Mouse (Mus musculus) heart, embryonic 16.5 days (tissue): Measurements from ENCODE around the gene Slit3. TPM values are rescaled to one million over a fixed set of nuclear protein-coding genes. Genes with fewer than 3 reads are reported as not detected.

Experiments
- ATAC-seq: fragments of 200-750 bp; cut with Nextera tagmentation; replicated peaks from 2 replicates; pipeline ENCODE4 v1.8.0; 2017; ENCODE audit warnings: moderate number of reproducible peaks; ENCODE audit not compliant: insufficient read depth, low FRiP score; ENCODE audit errors: extremely low read depth
- H3K27ac ChIP-seq: fragments of 300-500 bp; sonication (generic); 2 replicates; pipeline ENCODE4 v1.5.1; 2014; ENCODE audit warnings: mild to moderate bottlenecking, low read length, control low read depth, moderate library complexity
- H3K27me3 ChIP-seq: fragments of 300-500 bp; sonication (generic); 2 replicates; pipeline ENCODE4 v1.6.1; 2014; ENCODE audit warnings: low read length, mixed read lengths; ENCODE audit not compliant: control insufficient read depth, insufficient read depth
- H3K36me3 ChIP-seq: fragments of 300-500 bp; sonication (generic); 2 replicates; pipeline ENCODE4 v1.6.1; 2014; ENCODE audit not compliant: control insufficient read depth, insufficient read depth
- H3K4me1 ChIP-seq: fragments of 300-500 bp; sonication (generic); 2 replicates; pipeline ENCODE4 v1.6.1; 2014; ENCODE audit warnings: low read length, mixed read lengths; ENCODE audit not compliant: control insufficient read depth, insufficient read depth
- H3K4me2 ChIP-seq: fragments of 300-500 bp; sonication (generic); 2 replicates; pipeline ENCODE4 v1.6.1; 2014; ENCODE audit warnings: low read depth, mild to moderate bottlenecking, control low read depth, low read length
- H3K4me3 ChIP-seq: fragments of 300-500 bp; sonication (generic); 2 replicates; pipeline ENCODE4 v1.5.1; 2014; ENCODE audit warnings: mild to moderate bottlenecking, control low read depth, low read length
- H3K9ac ChIP-seq: fragments of 300-500 bp; sonication (generic); 2 replicates; pipeline ENCODE4 v1.6.1; 2014; ENCODE audit warnings: low read length, control low read depth
- H3K9me3 ChIP-seq: fragments of 300-500 bp; sonication (generic); replicated peaks from 2 replicates; pipeline ENCODE4 v1.6.1; 2016; ENCODE audit warnings: low read length; ENCODE audit not compliant: control insufficient read depth
- WGBS: fragments of 180-500 bp; shearing (Covaris S2); extraction: QIAGEN DNeasy Blood & Tissue Kit; methylation state at CpG from one replicate; pipeline ENCODE4 v1.1.7; 2014; 5-methylcytosine and 5-hydroxymethylcytosine counted together
- polyA plus RNA-seq: library from polyadenylated mRNA; unstranded; fragments of >200 nt; fragmentation: Nextera tagmentation; extraction: Ambion mirVana; gene quantifications from 2 replicates; pipeline ENCODE4 v1.2.1, GENCODE M21; 2015

Gene Slit3
- polyA plus RNA-seq, 1 experiment from 2014 or later = 7.8 TPM

DNA sequence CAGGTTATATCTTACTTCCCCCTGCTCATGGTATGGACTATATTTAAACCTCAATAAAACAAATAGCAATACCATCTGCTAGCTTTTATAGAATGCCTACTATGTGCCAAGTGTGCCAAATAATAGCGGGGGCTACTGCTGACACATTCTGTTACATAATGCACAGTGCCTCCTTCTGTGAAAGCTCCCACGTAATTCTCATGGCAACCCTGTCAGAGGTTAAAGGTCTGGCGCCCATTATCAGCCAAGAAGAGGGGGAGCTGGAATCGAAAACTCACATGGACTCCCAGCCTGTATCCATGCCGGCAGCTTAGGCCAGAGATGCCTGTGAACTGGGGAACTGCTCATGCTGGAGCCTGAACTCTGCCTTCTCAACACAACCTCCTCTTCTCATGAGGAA, 548.5 kb downstream of the Slit3 start:
- WGBS = 72% methylated on average over 5 of the region's 5 CpGs
- no peaks in the 10 kb centered on the region for H3K36me3 ChIP-seq
- ATAC-seq = no peak
- H3K27me3 ChIP-seq = 0 out of 2 replicates have a peak, but pooled peaks cover 2% of the 10 kb centered on the region
- no peaks in the 10 kb centered on the region for H3K9me3 ChIP-seq
- no peak overlapping the region for H3K27ac ChIP-seq
- no peak overlapping the region for H3K9ac ChIP-seq
- no peak overlapping the region for H3K4me3 ChIP-seq
- no peak overlapping the region for H3K4me2 ChIP-seq
- no peaks in the 10 kb centered on the region for H3K4me1 ChIP-seq

DNA sequence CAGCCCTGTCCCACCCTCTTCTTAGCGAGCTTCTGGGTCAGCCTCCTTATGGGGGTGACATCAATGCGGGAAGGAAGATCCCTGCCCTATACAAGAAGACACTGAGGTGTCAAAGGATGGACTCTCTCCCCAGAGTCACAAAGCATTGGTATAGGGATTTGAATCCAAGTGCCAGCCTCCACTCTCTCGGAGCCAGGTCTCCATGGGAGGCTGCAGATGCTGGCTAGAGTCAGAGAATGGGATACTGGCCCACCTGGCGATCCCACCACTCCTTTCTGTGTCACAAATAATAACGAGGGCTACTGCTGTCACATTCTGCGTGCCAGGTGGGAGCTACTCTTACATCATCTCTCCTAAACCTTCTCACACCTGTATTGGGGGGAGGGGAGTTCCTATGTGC, 549.2 kb downstream of the Slit3 start:
- Histone ChIP-seq H3K4me2 (no peak overlapping the region), H3K4me1 (no peaks in the 10 kb centered on the region), H3K4me3 (no peak overlapping the region), H3K9ac (no peak overlapping the region), H3K27me3 (0 out of 2 replicates have a peak, but pooled peaks cover 2% of the 10 kb centered on the region), H3K36me3 (no peaks in the 10 kb centered on the region), H3K27ac (no peak overlapping the region), H3K9me3 (no peaks in the 10 kb centered on the region)
- no peak for ATAC-seq
- WGBS = 75% methylated on average over 6 of the region's 6 CpGs

DNA sequence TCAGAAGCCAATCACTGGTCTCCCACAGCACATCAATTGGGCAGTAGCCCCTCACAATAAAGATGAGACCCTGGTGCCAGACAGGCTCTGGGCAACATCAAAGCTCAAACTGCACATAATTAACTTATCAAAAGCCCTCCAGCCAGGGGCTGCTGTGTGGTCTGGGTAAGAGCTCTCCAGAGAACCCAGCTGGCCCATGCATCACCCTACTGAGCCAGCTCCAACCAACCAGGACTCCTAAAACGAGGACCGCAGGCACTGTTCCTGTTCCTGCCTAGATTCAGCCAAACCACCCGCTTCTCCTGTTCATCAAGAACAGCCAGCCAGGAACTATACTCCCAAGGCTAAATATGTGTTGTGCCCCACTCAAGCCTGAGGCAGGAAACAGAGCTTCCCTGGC, 549.7 kb downstream of the Slit3 start:
- Histone ChIP-seq H3K9me3 (no peaks in the 10 kb centered on the region), H3K4me3 (no peak overlapping the region), H3K27ac (no peak overlapping the region), H3K9ac (no peak overlapping the region), H3K36me3 (no peaks in the 10 kb centered on the region), H3K4me2 (no peak overlapping the region), H3K27me3 (no peaks in the 10 kb centered on the region), H3K4me1 (no peaks in the 10 kb centered on the region)
- ATAC-seq = no peak
- 65% methylated on average over 3 of the region's 3 CpGs for WGBS

DNA sequence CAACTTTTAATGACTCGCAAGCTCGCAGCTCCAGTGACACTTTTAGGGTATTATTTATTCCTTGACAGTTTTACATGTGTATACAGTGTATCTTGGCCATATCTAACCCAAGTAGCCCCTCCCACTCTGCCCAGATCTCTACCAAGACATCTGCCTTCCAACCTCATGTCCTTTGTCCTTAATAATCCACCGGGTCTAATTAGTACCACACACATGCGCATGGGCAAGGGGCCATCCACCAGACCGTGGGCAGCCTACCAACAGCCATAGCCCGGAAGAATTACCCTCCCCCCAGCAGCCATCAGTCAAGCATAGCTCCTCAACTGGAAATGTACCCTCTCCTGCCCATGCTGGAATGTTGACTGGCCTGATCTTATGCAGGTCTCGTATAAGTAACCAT, 552.0 kb downstream of the Slit3 start:
- no peaks in the 10 kb centered on the region for H3K27me3 ChIP-seq
- no peak overlapping the region for H3K9ac ChIP-seq
- H3K4me2 ChIP-seq = no peak overlapping the region
- no peak for ATAC-seq
- H3K4me1 ChIP-seq = no peaks in the 10 kb centered on the region
- no peaks in the 10 kb centered on the region for H3K36me3 ChIP-seq
- H3K4me3 ChIP-seq = no peak overlapping the region
- H3K27ac ChIP-seq = no peak overlapping the region
- H3K9me3 ChIP-seq = no peaks in the 10 kb centered on the region
- WGBS = 87% methylated on average over 7 of the region's 7 CpGs

DNA sequence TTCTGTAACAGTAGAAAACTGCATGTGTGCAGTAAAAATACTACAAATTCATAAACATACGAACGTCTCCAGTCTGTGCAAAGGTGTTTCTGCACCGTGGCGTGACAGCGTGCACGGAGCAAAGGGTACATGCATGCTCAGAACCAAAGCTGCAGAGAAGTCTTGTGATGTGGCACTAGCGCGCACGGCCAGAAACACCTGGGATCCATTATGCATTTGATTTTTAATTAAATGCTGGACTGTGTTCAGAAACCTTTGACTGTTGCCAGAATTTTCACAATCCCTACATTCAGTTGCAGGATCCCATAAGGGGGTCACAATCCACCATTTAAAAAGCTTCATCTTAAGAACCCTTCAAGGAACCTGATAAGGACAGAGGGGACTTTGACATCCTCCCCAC, 553.2 kb downstream of the Slit3 start:
- H3K27ac ChIP-seq = no peak overlapping the region
- WGBS = 95% methylated on average over 9 of the region's 9 CpGs
- H3K9me3 ChIP-seq = no peaks in the 10 kb centered on the region
- H3K36me3 ChIP-seq = no peaks in the 10 kb centered on the region
- no peak overlapping the region for H3K4me2 ChIP-seq
- no peak for ATAC-seq
- no peak overlapping the region for H3K9ac ChIP-seq
- no peaks in the 10 kb centered on the region for H3K27me3 ChIP-seq
- no peak overlapping the region for H3K4me3 ChIP-seq
- no peaks in the 10 kb centered on the region for H3K4me1 ChIP-seq

DNA sequence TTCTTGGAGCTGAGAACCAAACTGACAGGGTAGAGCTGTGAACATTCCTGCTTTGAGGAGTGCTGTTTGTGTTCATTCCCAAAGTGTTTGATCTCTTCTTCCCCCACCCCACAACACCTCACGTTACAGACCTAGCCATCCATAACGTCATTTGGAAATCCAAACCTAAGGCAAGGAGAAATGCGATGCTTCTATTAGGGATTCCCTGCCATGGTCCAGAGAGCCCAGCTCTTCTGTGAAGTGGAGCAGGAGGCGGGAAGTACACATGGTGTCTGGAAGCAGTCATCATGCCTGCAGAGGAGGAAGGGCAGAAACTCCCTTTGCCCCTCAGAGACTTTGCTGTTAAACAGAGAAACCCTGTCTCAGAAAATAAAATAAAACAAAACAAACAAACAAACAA, 555.7 kb downstream of the Slit3 start:
- no peak overlapping the region for H3K4me2 ChIP-seq
- H3K27ac ChIP-seq = no peak overlapping the region
- no peaks in the 10 kb centered on the region for H3K27me3 ChIP-seq
- H3K9ac ChIP-seq = no peak overlapping the region
- 60% methylated on average over 4 of the region's 4 CpGs for WGBS
- no peaks in the 10 kb centered on the region for H3K4me1 ChIP-seq
- ATAC-seq = no peak
- H3K9me3 ChIP-seq = no peaks in the 10 kb centered on the region
- no peak overlapping the region for H3K4me3 ChIP-seq
- H3K36me3 ChIP-seq = no peaks in the 10 kb centered on the region

DNA sequence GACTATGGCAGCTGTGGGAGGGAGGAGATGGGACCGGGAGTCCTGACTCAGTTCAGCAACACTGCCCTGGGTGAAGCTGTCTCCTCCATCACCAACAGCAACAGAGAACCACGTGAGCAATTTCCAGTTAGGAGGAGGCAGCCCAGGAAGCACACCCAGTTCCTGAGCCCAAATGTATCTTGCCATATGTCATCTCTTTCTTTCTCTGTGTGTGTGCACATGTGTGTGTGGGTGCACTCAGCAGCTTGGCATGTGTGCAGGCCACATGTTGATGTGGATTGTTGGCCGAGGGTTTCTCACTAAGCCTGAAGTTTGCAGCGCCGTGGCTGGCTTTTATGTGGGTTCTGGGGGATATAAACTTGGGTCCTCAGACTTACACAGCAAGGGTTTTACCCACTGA, 559.0 kb downstream of the Slit3 start:
- Histone ChIP-seq H3K4me3 (no peak overlapping the region), H3K9me3 (no peaks in the 10 kb centered on the region), H3K4me1 (no peaks in the 10 kb centered on the region), H3K4me2 (no peak overlapping the region), H3K27me3 (no peaks in the 10 kb centered on the region), H3K27ac (no peak overlapping the region), H3K9ac (no peak overlapping the region), H3K36me3 (no peaks in the 10 kb centered on the region)
- 79% methylated on average over 5 of the region's 5 CpGs for WGBS
- ATAC-seq = no peak

DNA sequence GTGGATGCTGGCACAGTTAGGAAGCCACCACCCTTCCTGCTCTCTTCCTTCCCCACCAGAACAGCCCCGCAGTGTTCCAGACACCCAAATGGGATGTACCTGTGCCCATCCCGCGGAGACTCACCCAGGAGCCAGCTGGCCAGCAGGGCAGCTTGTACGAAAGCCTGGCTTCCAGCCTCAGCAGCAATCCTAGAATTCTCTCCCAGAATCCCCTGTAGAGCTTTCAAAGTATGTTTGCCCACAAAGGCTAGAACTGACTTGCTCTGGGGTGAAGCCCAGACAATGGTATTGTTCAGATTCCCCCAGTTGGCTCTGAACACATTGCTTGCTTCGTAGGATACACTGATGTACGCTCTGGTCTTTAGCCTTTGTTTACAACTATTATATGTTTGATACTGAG, 566.3 kb downstream of the Slit3 start:
- Histone ChIP-seq H3K27me3 (no peaks in the 10 kb centered on the region), H3K36me3 (peaks cover 3% of the 10 kb centered on the region; the same call in 1 of the 2 replicates), H3K4me1 (no peaks in the 10 kb centered on the region), H3K9me3 (0 out of 2 replicates have a peak, but pooled peaks cover 2% of the 10 kb centered on the region), H3K4me3 (no peak overlapping the region), H3K9ac (no peak overlapping the region), H3K27ac (no peak overlapping the region), H3K4me2 (no peak overlapping the region)
- WGBS = 86% methylated on average over 6 of the region's 6 CpGs
- ATAC-seq = no peak

DNA sequence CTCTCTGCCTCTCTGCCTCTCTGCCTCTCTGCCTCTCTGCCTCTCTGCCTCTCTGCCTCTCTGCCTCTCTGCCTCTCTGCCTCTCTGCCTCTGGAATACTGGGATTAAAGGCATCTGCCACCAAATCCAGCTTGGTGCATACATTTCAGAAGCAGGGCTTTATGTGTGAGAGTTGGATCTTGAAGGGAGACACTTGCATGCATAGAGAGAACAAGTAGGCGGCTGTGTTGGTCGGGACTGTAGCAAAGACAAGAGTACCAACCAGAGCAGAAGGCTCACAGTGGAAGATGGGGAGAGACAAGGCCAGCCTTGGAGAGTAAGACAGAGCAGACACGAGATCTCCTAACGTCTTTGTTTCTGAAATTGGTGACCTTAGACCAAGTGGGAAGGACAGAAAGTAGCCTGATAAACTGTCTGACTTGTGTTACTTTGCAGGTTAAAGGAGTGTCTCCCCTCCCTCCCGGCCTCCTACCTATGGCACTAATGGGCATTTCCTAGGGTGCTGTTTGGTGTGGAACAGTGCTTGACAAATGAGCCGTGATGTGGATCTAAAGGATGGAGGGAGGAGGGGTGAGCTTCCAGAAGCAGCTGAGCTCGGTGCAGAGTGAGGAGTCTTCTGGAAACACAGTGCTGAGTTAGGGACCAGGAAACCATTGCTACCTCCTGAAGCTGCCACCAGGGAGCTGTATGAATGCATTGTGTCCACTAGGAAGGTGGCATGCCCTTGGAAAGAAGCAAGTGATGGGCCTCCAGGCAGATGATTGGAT, 569.7 kb downstream of the Slit3 start:
- Histone ChIP-seq H3K4me2 (no peak overlapping the region), H3K36me3 (peaks cover 3% of the 10 kb centered on the region; the same call in 1 of the 2 replicates), H3K4me1 (no peaks in the 10 kb centered on the region), H3K9ac (no peak overlapping the region), H3K9me3 (0 out of 2 replicates have a peak, but pooled peaks cover 2% of the 10 kb centered on the region), H3K27ac (no peak overlapping the region), H3K4me3 (no peak overlapping the region), H3K27me3 (no peaks in the 10 kb centered on the region)
- WGBS = 65% methylated on average over 7 of the region's 7 CpGs
- ATAC-seq = no peak
